Mouse (Mus musculus): ENCODE measurements around the gene Cd81. TPM values are rescaled to one million over a fixed set of nuclear protein-coding genes. Genes with fewer than 3 reads are reported as not detected.

Gene Cd81
- 103 and 152 TPM in 2 replicates for polyA plus RNA-seq (2012)

DNA sequence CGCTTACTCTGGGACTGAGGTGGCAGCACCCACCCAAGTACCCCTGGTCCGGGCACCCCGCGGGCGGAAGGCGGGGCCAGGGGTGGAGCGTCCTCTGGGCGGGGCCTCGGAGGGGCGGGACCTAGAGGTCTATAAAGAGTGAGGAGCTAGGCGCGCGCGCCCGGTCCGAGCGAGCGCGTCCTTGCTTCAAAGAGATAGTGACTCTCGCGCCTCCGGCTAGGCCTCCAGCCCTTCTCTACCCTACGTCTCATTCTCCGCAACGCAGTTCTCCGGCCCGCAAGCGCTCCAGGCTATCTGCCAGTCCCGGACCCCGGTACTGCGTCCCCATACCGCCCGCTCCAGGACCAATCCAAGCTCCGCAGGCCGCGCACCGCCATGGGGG is at the start of gene Cd81:
Gene Cd81 (plus strand): TSS at position 114 of the 382 bp plus-strand sequence.
- TF ChIP-seq GATA1 (IDR thresholded peaks at IDR 0.05; ENCODE audit: low read length), result no peak

DNA sequence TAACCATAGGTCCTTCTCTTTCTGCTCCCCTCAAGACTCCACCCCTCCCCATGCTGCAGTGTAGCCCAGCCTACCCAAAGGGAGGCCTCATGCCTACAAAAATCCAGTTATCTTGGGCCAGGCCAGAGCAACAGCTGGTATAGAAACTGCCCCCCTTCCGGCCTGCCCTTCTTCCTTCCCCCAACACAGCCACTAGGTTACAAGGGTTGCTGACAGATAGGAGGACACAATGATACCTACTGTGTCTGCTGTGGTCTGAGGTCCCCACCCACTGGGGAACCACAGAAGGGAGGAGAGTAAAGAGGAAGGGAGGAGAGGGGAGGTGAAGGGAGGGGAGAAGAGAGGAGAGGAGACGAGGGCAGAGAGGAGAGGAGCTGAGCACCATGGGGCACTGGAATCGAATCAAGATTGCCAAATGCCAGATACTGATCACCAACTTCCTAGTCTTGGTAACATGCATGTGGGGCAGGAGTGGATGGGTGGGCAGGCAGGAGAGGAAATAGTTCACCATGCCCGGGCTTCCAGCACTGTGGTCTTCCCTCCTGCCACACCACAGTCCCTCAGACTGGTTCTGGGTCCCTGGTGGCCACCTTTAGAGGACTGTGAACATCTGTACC is 47.7 kb upstream of the Cd81 start, which contains the start of gene Tspan32:
Gene Tspan32 (plus strand): TSS at position 320 of the 617 bp plus-strand sequence.
- TF ChIP-seq GATA1 (IDR thresholded peaks at IDR 0.05; ENCODE audit: low read length), result peak; percentile 49

DNA sequence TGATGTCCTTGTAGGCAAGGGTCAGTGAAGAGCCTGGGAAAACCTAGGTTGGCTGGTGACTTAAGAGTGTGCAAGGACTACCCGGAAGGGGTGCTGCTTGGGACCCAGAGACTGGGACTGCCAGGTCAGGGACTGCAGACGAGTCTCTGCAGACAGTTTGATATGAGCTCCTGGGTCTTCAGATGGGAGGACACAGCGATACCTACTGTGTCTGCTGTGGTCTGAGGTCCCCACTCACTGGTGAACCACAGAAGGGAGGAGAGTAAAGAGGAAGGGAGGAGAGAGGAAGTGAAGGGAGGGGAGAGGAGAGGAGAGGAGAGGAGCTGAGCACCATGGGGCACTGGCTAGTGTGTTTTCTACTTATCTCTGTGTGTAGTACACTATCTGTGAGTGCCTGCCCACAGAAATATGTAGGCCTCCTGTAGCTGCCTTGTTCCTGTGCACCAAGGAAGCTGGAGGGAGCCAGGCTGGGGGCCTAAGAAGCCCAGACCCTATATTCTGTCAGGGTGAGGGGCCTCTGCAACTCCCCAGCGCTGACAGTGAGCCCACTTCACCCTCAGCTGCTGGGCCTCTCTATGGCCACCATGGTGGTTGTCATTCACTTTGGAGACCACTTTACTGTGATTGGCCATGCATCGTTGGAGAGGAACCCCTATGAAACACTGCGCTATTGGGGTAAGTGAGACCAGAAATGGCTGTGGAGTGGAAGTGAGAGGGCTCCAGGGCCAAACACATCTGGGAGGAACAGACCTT is 47.0 kb upstream of the Cd81 start:
- TF ChIP-seq GATA1 (IDR thresholded peaks at IDR 0.05; ENCODE audit: low read length), result peak; percentile 35

DNA sequence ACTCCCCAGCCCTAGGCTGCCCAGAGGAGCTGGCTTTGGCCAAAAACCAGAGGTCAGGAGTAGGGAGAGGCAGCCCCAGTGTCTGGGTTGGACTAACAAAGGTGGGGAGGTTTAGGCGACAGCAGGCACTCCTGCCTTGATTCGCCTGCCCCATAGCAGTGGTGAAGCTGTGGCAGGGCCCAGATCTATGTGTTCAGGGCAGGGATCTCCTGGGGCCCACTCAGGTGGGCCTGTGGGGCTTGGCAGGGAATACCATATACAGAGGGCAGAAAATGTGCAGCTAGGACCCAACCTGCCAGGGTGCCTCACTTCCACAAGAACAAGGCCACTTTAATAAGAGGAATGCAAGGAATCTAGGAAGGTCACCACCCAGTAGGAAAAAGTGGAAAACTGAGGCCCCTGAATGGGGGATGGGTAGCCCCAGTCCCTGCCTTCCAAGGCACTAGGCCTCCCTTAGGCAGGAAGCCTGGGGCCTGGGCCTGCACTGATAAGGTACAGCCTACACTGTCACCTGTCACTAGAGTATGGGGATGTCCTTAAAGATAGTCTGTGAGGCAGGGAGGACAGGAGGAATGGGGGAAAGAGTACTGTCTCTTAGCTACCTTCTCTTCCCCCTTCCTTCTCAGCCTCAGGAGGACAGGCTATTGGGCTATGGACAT is 46.3 kb upstream of the Cd81 start:
- TF ChIP-seq GATA1 (IDR thresholded peaks at IDR 0.05; ENCODE audit: low read length), result peak; percentile 64

DNA sequence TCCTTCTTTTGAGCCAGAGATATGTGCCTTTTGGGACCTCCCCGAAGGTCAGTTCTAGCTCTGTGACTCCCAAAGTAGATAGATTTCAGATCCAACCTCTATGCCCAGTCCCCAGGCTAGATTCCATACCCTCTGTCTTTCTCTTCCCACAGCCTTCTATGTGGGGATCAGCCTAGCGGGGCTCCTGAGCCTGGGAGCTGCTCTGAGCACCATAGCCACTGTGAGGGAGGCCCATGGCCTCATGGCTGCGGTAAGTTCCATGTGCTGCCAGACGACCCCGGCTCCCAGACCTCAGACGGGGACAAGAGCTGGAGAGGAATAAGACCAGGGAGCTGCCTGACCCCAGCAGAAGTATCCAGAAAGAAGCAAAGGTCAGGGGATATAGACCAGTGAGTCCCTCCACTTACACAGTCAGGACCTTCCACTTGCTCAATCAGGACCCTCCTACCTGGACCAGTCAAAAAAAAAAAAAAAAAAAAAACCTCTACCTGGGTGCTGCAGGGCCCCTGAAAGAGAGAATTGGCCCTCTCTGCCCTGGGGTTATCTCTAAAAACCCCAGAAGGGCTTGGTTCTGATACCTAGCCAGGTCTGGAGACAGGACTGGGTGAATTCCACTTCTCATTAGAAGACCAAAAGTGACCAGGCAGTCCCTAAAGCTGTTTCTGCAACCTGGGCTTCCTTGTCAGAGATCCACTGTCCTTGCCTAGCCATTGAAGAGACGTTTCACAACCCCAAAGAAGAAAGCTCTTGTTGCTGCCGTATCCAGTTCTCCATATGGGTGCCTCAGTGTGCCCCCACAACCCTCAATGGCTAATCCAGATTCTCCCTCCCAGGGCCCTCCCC is 45.6 kb upstream of the Cd81 start:
- TF ChIP-seq GATA1 (IDR thresholded peaks at IDR 0.05; ENCODE audit: low read length), result no peak

DNA sequence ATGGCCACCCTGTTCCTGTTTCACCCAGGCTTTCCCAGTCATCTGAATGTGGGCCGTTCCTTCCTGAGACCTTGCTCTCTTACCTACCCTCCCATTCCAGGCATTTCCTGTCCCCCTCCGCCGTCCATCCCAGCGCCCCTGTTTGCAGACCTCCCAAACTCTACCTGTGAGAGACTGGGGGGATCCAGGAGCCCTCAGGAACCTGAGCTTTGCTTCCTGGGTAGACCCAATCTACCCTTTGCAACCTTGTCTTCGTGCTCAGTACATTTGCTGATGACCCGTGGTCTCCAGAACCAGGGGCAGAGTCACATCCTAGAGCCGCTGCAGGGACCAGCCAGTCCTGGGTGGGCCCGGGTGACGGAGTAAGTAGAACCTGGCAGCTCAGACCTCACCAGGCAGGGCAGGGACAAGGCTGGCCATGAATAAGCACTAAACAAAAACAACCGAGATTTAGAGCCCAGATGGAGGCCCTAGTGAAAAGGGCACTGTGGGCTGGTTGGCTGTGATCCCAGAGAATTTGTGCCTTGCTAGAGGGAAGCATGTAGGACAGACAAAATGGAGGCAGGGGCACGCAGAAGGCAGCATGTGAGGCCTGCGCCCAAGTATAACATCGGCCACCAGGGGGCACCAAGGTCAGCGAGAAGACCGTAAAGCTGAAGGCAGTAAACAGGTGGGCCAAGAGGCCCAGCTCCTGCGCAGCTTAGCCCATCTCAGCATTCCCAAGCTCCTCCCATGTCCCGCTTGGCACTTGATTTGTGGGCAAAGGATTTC is 44.8 kb upstream of the Cd81 start:
- no peak for TF ChIP-seq GATA1 (IDR thresholded peaks at IDR 0.05; ENCODE audit: low read length)

DNA sequence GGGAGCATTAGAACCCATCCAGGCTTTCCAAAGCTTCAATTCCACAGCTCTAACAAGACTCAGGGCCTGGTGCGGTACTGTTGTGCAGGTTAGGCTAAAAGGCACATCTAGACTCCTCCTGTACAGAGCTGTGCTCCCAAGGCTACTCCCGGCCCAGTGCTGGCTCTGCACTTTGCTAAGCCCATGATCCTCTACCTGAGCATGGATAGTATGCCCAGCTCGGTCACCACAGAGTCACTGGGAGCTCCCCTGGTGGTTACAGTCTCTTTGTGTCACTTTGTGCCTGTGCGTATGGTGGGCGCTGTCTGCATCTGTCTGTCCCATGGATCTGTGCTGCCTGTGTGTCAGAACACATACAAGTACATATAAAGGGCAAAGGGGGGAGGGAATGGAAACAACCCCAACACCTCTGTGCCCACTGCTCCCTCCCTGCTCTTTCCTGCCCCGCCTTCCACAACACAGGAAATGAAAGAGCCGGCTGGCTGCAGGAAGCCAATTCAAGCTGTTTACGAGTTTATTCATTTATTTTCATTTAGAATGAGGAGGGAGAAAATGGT is 44.1 kb upstream of the Cd81 start:
- TF ChIP-seq GATA1 (IDR thresholded peaks at IDR 0.05; ENCODE audit: low read length), result no peak

DNA sequence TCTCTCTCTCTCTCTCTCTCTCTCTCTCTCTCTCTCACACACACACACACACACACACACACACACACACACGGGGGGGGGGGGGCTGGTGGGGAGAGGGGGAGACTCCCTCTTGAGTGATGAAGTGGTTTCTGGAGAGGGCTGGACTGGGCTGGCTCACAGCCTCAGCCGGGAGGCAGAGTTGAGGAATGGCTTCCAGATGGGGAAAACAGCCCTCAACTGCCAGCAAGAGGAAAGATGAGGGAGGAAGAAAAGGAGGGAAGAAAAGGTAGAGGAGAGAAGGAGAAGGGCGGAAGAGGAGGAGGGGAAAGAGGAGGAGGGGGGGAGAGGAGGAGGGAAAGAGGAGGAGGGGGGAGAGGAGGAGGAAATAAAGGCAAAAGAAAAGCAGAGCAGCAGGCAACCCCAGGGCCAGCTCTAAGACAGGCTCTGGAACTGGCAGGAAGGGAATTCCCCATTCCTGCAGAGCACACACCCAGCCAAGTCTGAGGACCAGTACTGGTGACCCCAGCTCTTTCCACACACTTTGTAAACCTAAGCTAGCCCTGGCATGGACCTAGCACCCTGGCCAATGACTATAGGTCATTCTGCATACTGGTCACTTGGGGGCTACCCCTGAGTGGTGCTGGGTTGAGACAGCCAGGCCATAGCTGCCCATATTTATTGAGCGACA is 43.4 kb upstream of the Cd81 start:
- TF ChIP-seq GATA1 (IDR thresholded peaks at IDR 0.05; ENCODE audit: low read length), result no peak

DNA sequence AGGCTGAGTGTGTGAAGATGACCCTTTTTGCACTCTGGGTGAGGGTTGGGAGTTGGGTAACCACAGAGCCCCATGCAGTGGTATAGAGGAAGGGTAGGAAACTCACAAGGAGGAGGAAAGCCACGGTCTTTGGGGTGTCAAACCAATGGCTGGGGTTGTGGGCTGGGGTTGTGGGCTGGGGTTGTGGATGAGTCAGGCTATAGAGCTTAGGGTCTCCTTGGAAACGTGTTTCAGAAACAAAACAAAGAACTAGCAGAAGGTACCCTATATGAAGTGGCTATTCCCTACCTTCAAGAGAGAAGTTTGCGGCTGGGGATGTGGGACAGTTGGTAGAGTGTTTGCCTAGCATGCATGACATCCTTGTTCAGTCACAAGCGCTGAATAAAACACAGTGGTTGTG is 42.5 kb upstream of the Cd81 start:
- no peak for TF ChIP-seq GATA1 (IDR thresholded peaks at IDR 0.05; ENCODE audit: low read length)

DNA sequence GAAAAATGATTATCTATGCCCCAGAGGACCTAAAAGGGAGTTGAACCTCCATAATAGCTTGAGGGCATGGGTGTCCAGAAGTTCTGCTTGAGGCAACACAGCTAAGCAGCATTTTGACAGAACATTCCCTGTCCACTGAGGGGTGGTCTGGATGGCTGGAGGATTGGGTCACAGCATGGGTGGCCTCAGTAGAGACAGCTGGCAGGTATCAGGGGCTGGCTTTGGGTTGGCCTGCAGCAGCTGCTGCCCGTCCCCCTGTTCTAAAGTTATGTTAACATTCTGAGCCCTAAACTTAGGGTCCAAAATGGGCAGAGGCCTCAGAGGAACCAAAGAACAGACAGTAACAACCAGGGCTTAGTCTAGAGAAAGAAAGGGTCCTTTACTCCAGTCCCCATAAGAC is 41.3 kb upstream of the Cd81 start:
- no peak for TF ChIP-seq GATA1 (IDR thresholded peaks at IDR 0.05; ENCODE audit: low read length)

DNA sequence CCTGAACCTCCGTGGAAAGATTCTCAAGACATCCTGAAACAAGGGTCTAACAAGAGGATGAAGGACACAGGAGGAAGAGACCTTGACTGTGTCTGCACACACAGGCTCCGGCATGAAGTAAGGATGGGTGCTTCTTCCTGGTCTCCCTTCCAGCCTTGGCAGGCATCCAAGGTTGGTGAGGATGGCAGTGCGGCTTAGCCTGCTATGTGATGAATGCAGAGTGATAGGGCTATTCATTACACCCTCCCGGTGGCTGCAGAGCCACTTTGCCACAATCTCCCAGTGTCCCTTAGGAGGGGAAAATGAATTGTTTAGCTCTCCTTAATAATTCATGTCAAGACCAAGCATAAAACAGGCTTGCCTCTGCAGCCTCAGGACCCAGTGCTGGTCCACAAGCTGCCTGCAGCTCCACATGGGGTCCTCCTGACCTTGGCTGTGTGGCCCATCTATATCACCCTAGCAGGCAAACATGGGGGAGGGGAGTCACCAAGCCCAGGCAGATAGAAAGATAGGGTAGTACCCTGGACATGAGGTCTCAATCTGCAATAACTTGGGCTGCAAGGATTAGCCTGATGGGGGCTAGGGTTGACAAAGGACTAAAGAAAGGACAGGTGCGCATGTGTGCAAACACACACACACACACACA is 40.2 kb upstream of the Cd81 start:
- no peak for TF ChIP-seq GATA1 (IDR thresholded peaks at IDR 0.05; ENCODE audit: low read length)

DNA sequence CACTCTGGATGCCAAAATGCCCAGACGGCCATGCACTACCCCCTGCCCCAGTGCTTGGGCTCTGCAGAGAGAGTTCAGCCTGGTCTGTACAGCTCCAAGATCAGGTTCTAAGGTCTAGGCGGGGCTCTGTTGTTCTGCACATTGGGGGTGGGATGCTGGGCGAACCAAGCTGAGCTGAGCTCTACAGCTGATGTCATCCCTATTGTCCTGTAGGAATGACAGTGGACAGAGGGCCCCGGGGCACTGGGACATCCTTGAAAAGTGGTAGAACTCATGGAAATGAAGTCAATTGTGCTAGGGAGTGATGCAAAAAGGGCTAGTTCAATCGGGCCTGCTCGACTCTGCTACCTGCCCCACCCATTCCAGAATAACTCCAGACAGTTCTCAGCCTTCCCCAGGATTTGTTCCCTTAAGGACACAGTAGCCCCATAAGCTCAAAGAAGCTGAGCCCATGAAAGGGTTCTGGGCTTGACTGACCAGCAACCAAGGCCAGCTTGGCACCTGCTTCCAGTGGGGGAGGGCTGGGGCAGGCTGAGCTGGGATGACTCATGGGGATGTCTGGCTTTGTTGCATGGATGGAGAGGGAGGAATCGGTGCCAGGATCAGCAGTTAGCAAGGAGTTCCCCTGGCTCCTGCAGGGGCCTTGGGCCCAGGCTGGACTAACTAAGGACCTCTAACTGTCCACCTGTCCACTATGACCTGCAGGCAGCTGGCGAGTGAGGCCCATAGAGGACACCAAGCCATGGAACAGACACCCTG is 38.9 kb upstream of the Cd81 start:
- TF ChIP-seq GATA1 (IDR thresholded peaks at IDR 0.05; ENCODE audit: low read length), result no peak
